Mouse (Mus musculus) stomach, postnatal 0 days (tissue): ENCODE measurements around the gene Tbc1d12. TPM values are rescaled to one million over a fixed set of nuclear protein-coding genes. Genes with fewer than 3 reads are reported as not detected.
A peak's percentile ranks its signal among the peaks of the same experiment; 100 is the strongest.

Source experiments
- ATAC-seq: fragments of 200-750 bp; cut with Nextera tagmentation; 2 replicates; pipeline ENCODE4 v1.8.0; 2017; ENCODE audit not compliant: low FRiP score, low TSS enrichment
- DNase-seq: peaks from one replicate; pipeline ENCODE4 v3.0.0-alpha.2; 2016; ENCODE audit warnings: low spot score
- H3K27ac ChIP-seq: fragments of 300-500 bp; sonication (generic); replicated peaks from 2 replicates; pipeline ENCODE4 v1.5.1; 2014; ENCODE audit warnings: mild to moderate bottlenecking, control low read depth
- H3K27me3 ChIP-seq: fragments of 300-500 bp; sonication (generic); 2 replicates; pipeline ENCODE4 v1.6.1; 2014; ENCODE audit warnings: low read length; ENCODE audit not compliant: control insufficient read depth, insufficient read depth
- H3K36me3 ChIP-seq: fragments of 300-500 bp; sonication (generic); 2 replicates; pipeline ENCODE4 v1.6.1; 2014; ENCODE audit warnings: low read length, mixed read lengths; ENCODE audit not compliant: control insufficient read depth, insufficient read depth
- H3K4me1 ChIP-seq: fragments of 300-500 bp; sonication (generic); replicated peaks from 2 replicates; pipeline ENCODE4 v1.6.1; 2014; ENCODE audit warnings: antibody characterized with exemption; ENCODE audit not compliant: control insufficient read depth, insufficient read depth
- H3K4me2 ChIP-seq: fragments of 300-500 bp; sonication (generic); replicated peaks from 2 replicates; pipeline ENCODE4 v1.6.1; 2014; ENCODE audit warnings: low read depth, mild to moderate bottlenecking, control low read depth, moderate library complexity
- H3K4me3 ChIP-seq: fragments of 300-500 bp; sonication (generic); 2 replicates; pipeline ENCODE4 v1.5.1; 2014; ENCODE audit warnings: low read depth, low read length, control low read depth
- H3K9ac ChIP-seq: fragments of 300-500 bp; sonication (generic); 2 replicates; pipeline ENCODE4 v1.6.1; 2014; ENCODE audit warnings: mild to moderate bottlenecking, low read length, control low read depth, mixed read lengths
- H3K9me3 ChIP-seq: fragments of 300-500 bp; sonication (generic); 2 replicates; pipeline ENCODE4 v1.6.1; 2016; ENCODE audit warnings: low read length; ENCODE audit not compliant: control insufficient read depth
- CTCF ChIP-seq: IDR thresholded peaks from 2 replicates; pipeline ENCODE4 v1.5.1; 2016; ENCODE audit warnings: antibody characterized with exemption, low read depth, mild to moderate bottlenecking, moderate library complexity
- EP300 ChIP-seq: optimal IDR thresholded peaks from 2 replicates; pipeline ENCODE3; 2016; ENCODE audit warnings: antibody characterized with exemption
- WGBS: fragments of 180-500 bp; shearing (Covaris S2); extraction: QIAGEN DNeasy Blood & Tissue Kit; methylation state at CpG from one replicate; pipeline ENCODE4 v1.1.7; 2014; 5-methylcytosine and 5-hydroxymethylcytosine counted together
- polyA plus RNA-seq: library from polyadenylated mRNA; unstranded; fragments of >200 nt; fragmentation: Nextera tagmentation; extraction: Ambion mirVana; gene quantifications from 2 replicates; pipeline ENCODE4 v1.2.1, GENCODE M21; 2015

Gene Tbc1d12
- polyA plus RNA-seq, 1 experiment from 2014 or later, result 1.4 TPM

DNA sequence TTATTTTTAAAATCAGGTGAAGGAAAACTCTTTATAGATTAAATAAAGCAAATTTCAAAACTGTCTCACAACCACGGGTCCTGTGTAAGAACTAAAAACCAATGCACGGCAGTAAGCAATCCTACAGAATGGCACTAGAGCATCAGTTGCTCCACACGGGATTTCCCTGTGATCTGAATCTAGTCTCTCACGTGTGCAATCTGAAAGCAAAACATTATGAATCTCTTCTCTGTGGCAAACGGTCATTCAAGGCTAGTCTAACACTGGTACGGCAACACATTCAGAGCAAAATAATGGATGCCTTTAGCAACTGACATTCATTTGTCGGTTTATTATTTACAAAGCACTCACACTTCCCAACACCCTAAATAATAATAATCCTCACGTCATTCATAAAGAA is 18.2 kb upstream of the Tbc1d12 start:
- peak overlapping the region; percentile 78 for H3K4me2 ChIP-seq
- H3K9ac ChIP-seq, result peak overlapping the region; percentile 69
- H3K27me3 ChIP-seq, result no peaks in the 10 kb centered on the region
- no peak for ATAC-seq
- peak overlapping the region; percentile 79 for H3K4me3 ChIP-seq
- H3K36me3 ChIP-seq, result no peaks in the 10 kb centered on the region
- TF ChIP-seq EP300, result no peak
- no peak for TF ChIP-seq CTCF
- DNase-seq, result no peak
- WGBS, result 27% methylated on average over 8 of the region's 8 CpGs
- H3K9me3 ChIP-seq, result no peaks in the 10 kb centered on the region
- no peak overlapping the region for H3K27ac ChIP-seq
- H3K4me1 ChIP-seq, result no peaks in the 10 kb centered on the region

GRCm38 (mm10) chr19:38818766-38819426 is 17.5 kb upstream of the Tbc1d12 start, which contains the start of gene Noc3l:
Gene Noc3l (minus strand): TSS chr19:38819237.
- no peak within 1 kb of the TSS for H3K27ac ChIP-seq
- H3K9me3 ChIP-seq, result no peaks in the 10 kb centered on the region
- no peaks in the 10 kb centered on the region for H3K27me3 ChIP-seq
- H3K4me2 ChIP-seq, result peak within 1 kb of the TSS; percentile 78
- H3K4me3 ChIP-seq, result peak within 1 kb of the TSS; percentile 79
- no peaks in the 10 kb centered on the region for H3K36me3 ChIP-seq
- DNase-seq, result peak; percentile 94
- under 1% methylated on average over 38 of the region's 38 CpGs for WGBS
- H3K9ac ChIP-seq, result peak within 1 kb of the TSS; percentile 69
- no peak for TF ChIP-seq EP300
- TF ChIP-seq CTCF, result peak; percentile 99
- ATAC-seq, result peak; percentile 98
- H3K4me1 ChIP-seq, result no peaks in the 10 kb centered on the region

- Histone ChIP-seq H3K4me2 (peak overlapping the region; percentile 78), H3K4me3 (peak overlapping the region; percentile 79), H3K9me3 (no peaks in the 10 kb centered on the region), H3K4me1 (no peaks in the 10 kb centered on the region), H3K27ac (no peak overlapping the region), H3K36me3 (no peaks in the 10 kb centered on the region), H3K27me3 (no peaks in the 10 kb centered on the region), H3K9ac (peak overlapping the region; percentile 69)
- WGBS, result 12% methylated on average over 16 of the region's 16 CpGs
- DNase-seq (no peak), ATAC-seq (peak; percentile 57)
- TF ChIP-seq CTCF, result no peak
These were observed 17.0 kb upstream of the Tbc1d12 start for GRCm38 (mm10) chr19:38819427-38819802.

- Histone ChIP-seq H3K36me3 (no peaks in the 10 kb centered on the region), H3K9ac (no peak overlapping the region), H3K4me3 (no peak overlapping the region), H3K9me3 (no peaks in the 10 kb centered on the region), H3K27me3 (no peaks in the 10 kb centered on the region), H3K27ac (no peak overlapping the region), H3K4me1 (no peaks in the 10 kb centered on the region), H3K4me2 (no peak overlapping the region)
- WGBS, result 84% methylated on average over 4 of the region's 4 CpGs
- ATAC-seq (no peak), DNase-seq (no peak)
- TF ChIP-seq EP300, result no peak
- no peak for TF ChIP-seq CTCF
These were observed 16.1 kb upstream of the Tbc1d12 start for GRCm38 (mm10) chr19:38820186-38820804.

GRCm38 (mm10) chr19:38833224-38833623 is 3.2 kb upstream of the Tbc1d12 start:
- H3K9me3 ChIP-seq, result no peaks in the 10 kb centered on the region
- no peaks in the 10 kb centered on the region for H3K27me3 ChIP-seq
- WGBS, result 20% methylated on average over 1 of the region's 1 CpGs
- no peaks in the 10 kb centered on the region for H3K4me1 ChIP-seq
- no peak overlapping the region for H3K4me2 ChIP-seq
- H3K9ac ChIP-seq, result no peak overlapping the region
- DNase-seq (no peak), ATAC-seq (no peak)
- no peak overlapping the region for H3K27ac ChIP-seq
- TF ChIP-seq EP300, result no peak
- TF ChIP-seq CTCF, result no peak
- no peak overlapping the region for H3K4me3 ChIP-seq
- H3K36me3 ChIP-seq, result no peaks in the 10 kb centered on the region

DNA sequence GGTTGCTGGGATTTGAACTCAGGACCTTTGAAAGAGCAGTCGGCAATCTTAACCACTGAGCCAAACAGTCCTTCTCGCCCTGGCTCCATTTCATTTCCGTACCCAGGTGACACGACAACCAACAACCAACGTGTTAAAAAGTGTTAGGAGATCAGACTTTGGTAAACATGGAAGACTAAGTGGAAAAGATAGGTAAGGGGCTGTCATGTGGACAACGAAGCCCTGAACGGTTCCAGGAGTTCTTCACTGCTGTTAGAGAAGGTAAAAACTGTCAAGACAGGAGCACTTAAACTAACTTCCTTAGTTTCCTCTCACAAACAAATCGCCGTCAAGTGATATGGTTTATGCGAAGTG is 318 bp upstream of the Tbc1d12 start:
- TF ChIP-seq CTCF (no peak), EP300 (no peak)
- DNase-seq (no peak), ATAC-seq (no peak)
- H3K4me3 ChIP-seq, result peak overlapping the region; percentile 86
- H3K27me3 ChIP-seq, result no peaks in the 10 kb centered on the region
- H3K9ac ChIP-seq, result peak overlapping the region; percentile 84
- WGBS, result 18% methylated on average over 10 of the region's 10 CpGs
- H3K27ac ChIP-seq, result peak overlapping the region; percentile 90
- H3K36me3 ChIP-seq, result no peaks in the 10 kb centered on the region
- peak overlapping the region; percentile 74 for H3K4me2 ChIP-seq
- no peaks in the 10 kb centered on the region for H3K4me1 ChIP-seq
- H3K9me3 ChIP-seq, result no peaks in the 10 kb centered on the region
